Mouse (Mus musculus): ENCODE measurements around the gene Erbin.

Erbin gene

DNA sequence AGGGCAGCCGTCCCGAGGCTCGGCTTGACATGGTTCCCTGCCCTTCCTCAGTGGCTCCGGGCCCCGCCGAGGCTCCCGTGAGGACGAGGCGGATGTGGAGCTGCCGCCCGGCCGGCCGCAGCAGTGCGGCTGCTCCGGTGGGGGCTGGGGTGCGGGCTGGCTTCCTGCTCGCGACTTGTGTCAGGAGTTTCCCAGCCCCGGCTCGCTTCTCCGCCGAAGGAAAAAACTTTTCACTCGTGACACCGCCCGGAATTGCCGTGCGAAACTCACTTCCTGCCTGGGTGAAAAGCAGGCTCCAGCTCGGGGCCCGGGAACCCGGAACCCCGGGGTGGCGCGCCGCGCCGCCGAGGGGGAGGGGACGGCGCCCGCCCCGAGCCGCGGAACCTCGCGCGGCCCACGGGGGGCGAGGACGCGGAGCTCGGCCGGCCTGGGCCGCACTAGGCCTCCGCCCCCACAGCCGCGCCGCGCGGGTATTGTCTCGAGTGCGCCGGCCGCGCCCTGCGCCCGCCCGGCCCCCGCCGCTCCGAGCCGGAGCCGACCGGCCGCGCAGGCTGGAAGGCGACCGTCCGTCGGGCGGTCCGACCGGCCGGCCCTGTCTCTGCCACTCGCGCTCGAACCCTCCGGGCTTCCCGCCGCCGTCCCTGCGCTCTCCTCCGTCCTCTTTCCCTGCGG, at the start of gene Erbin:
Gene Erbin, minus strand, starts transcription at position 254 of the 672 bp plus-strand sequence.
- DNase-seq (ENCODE audit: low read depth) = peak; percentile 90

DNA sequence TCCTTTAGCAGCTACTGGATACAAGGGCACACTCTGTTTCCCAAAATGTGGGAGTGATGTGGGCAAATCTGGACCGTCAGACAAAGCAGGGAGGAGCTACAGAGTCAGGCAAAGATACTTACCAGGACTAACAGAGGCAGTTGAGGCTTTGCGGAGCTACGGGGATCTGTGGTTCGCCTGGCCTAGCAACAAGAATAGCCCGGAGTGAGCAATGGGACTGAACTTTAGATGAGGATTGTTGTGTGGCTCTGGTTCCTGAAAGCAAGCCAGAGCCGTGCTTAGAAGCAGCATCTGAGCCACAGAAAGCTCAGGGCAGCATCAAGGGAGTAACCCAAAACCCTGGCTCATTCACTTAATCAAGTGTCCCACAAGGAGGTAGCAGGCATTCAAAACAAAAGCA, 49.6 kb upstream of the Erbin start:
- no peak for DNase-seq (ENCODE audit: low read depth)

DNA sequence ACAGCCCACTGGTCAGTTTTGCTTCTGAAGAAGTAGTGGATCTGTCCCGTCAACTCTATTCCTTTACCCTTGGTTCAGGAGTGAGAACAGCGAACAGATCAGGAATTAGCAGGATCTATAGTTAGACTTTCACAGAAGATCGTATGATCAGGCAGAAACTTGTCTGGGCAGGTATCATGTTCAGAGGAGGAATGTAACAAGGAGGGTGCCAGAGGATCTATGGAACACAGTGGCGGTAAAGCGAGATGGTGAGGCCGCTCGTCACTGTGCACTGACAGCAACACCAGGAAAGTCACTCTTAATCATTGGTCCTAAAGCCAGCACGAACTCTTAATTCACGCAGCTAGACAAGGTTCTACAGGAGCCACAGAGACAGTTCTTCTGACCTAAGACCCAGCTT, 47.7 kb upstream of the Erbin start:
- DNase-seq (ENCODE audit: low read depth) = no peak

DNA sequence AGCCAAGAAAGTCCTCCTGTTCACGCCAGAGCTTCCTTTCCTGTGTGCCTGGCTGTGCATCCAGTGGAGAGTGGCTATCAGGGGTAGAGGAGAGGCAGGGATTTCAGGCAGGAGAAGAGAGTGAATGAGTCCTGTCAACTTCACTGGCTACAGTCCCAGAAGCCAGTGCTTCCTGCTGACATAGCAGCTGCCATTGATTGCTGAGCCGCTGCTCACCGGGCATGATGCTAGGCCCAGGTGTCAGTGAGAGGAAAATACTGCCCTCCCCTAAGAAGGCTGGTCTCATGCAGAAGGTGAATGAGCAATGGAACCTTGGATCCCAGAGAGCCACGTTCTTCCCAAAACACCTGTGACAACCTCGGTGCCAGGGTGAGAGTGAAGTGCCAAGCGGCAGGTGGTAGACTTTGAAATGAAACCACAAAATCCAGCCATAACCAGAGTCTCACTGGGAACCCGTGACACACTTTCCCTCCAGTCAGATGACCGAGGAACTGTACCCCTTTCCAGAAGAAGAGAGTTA, 46.4 kb upstream of the Erbin start:
- DNase-seq (ENCODE audit: low read depth) = no peak

DNA sequence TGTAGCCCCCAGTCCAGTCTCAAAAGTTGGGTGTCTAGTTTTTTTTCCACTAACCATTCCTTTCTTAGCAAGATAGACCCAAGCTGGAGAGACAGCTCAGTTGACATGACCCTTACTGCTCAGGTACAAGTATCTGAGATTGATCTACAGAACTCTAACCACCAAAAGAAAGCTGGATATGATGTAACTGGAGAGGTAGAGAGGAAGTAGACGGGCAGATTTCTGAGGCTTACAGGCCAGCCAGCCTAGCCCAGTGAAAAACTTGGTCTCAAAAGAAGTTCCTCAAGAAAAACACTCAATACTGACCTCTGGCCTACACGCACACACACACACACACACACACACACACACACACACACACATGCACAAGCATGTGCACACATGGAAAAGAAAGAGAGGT, 44.9 kb upstream of the Erbin start:
- no peak for DNase-seq (ENCODE audit: low read depth)

DNA sequence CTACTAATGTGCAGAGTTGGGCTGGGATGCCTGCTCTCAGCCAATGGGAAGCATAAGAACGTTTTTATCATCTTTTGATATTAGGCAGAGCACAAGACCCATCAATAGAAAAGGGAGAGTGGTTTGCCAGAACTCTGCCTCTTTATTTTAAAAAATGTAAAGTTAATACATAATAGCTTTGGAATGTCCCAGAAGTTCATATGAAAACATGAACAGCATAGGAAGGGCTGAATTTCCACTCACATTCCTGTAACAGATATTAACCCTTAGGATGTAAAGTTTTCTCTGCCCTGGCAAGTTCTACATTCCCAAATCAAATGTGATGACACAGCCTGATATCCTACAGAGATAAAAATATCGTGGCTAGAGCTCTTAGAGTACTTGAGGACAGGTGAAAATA, 42.8 kb upstream of the Erbin start:
- no peak for DNase-seq (ENCODE audit: low read depth)

DNA sequence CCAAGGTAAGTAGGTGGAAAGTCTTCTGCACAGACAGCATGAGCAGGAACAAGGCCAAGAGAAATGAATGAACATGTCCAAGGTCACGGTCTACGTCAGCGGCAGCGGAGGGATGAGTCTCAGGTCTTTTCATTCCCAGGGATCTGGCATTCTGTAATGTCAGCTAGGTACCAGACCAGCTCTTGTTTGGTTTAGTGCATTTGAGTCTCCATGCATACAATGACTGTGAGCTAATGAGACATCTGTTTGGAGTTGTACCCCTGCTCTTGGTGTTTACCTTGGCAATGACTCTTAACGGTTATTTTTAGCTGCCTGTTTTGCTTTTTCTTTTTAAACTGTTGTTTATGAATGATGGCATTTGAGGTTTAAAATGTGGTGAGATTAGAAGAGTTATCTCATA, 39.5 kb upstream of the Erbin start:
- no peak for DNase-seq (ENCODE audit: low read depth)

DNA sequence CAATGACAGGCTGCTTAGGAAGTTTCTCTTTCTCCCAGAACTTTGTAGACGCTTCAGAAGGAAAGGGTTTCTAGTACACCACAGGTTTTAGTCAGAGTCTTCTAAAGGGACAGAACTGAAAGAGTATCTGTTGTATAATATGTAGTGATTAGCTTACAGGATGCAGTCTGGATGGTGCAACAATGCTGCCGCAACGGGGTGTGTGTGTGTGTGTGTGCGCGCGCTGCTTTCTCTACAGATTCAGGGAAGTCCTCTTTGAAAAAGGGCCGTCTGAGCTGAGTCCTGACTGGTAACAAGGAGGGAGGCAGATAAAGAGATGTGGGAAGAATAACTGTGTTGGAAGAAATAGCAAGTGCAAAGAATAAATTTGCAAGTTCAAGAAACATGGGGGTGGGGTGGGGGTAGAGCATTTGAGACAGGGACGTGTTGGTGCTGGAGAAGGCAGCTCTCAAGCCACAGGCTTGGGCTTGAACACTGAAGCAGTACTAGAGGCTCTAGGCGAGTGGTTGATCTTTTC, 38.4 kb upstream of the Erbin start:
- no peak for DNase-seq (ENCODE audit: low read depth)

DNA sequence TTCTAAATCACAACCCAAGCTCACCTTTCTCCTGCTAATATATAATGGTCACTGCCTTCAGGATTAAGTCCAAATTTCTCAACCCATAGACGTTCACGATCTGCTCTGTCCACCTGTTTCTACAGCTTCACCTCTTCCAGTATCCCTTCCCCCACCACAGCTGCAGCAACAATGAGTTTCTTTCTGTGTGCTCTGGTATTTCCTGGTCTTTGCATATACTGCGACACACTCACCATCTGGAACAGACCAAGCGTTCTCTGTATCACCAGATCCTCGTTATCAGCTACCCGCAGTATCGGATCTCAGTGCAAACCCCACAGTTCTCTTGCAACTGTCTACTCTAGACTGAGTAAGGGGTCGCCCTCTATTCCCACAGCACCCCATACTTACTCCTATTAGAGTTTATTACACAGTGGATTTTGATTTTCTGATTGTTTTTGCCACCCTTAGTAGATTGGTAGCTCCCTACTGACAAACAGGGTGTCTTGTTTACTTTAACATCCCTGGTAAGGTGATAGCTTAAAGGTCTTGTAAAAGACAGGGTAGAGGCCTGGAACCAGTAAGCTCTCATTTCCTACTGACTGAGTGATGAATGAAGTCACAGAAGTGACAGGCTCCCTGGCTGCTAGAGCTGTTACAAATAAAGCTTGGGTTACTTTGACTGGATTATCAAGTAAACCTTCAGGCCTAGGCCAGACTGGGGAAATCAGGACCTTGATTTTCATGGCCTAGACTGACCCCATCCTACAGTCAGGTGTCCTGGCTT, 37.0 kb upstream of the Erbin start:
- no peak for DNase-seq (ENCODE audit: low read depth)

DNA sequence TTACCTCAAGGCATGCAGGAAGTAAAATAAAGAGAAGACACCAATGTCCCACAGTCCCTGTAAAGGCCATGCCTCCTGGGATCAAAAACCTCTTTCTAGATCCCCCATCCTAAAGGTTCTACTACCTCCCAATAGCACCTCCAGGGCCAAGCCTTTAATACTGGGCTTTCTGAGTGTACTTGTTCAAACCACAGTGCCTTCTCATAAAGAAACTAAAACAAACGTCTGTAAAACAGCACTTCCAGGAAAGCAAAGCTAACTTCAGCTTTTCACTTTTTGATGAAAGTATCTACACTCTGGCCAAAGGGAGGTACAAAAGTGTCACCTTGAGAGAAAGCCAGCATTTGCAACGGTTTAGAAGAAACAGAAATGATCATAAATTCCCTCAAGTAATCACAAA, 35.3 kb upstream of the Erbin start:
- no peak for DNase-seq (ENCODE audit: low read depth)

DNA sequence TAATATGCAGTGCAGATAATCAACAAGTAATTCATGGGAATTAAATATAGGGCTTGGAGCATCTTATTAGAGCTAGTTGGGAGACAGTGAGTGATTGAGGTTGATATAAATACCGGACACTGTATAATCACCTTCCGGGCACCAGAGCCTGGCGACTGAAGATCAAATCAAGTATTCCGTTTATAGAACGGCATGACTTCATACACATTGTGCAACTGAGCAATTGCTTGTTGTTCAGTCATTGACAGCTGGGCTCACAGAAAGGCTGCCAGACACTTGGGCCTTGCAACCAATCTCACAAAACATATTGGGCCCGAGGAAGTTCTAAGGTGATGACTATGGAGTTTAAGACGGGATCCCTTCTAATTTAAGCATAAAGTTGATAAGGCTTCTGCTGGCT, 31.1 kb upstream of the Erbin start:
- no peak for DNase-seq (ENCODE audit: low read depth)

DNA sequence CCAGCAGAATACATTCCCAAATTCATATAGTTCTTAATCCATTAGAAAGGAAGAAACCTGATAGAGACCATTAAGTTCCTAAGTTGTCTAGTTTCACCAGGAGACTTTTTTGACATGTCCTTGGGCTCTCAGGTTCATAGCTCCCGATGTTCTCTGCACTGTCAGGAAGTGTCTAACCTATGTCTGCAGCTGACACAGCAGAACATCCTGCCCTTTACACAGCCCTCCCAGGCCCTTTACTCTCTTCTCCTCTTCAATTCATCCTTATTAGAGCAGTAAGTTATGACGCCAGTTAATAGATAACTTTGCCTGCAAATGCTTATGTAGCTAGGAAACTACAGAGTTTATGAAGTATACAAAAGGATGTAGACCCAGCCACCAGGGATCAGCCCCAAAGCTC, 20.5 kb upstream of the Erbin start:
- DNase-seq (ENCODE audit: low read depth) = no peak

DNA sequence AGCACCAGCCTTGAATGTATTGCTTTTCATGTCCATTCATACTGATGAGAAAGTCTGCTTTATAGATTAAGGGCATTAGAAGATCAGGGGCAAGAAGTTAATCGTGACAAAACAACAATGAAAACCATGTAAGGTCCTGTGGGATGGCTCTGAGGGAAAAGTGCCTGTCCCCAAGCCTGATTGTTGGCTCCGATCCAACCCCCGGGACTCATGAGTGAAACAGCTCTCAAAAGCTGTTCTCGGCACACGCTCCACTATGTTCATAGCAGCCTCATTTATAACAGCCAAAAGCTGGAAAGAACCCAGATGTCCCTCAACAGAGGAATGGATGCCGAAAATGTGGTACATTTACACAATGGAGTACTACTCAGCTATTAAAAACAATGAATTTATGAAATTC, 4.3 kb upstream of the Erbin start:
- DNase-seq (ENCODE audit: low read depth) = no peak

DNA sequence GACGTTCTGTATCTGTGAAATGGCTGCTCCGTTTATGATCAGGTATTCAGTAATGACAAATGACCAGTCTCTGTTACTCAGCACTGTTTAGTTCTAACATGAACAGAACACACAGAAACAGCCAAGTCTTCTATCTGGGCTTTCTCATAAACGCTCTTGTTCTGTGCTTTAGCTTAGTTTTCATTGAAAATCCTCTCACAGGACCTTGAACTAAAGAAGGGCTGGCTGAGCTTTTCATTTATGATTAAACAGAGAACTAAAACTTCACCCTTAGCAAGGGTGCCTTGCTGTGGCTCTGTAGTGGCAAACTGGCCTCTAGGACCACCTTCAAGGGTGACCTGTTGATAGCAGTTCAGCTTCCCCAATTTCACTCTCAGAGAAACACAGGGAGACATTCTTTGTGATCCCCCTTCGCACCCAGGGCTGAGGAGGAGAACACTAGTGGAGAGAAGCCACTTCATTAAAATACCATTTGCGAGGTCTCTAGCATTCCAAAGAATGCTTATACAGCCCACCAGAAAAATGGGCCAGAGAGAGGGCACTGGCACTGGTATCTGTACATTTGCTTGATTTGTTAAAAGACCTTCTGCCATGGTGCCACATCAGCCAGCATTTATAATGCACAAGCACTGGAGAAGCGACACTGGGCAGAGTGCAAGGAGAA, 3.2 kb upstream of the Erbin start:
- no peak for DNase-seq (ENCODE audit: low read depth)

DNA sequence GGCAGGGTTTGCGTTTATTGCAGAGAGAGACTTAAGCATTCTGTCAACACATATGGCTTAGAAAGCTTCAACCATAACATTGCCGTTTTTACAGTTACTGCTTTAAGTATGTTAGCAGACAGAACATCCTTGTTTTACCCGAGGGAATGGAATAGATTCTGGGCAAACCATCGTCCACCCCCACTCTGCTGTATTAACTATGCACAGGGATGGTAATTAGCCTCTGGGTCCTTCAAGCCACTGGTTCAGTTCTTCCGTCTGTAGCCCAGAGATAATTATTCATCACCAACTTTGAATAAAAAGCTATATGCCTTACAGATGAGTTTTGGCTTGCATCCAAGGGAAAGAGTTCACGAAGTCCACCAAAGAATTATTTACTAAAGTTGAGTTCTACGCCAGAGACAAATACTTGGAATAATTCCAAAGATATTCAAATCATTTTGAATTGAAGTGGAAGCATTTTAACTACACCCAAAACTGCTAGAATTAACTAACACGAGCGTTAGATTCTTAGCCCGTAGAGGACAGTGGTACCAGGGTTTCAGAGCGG, 1.6 kb upstream of the Erbin start:
- DNase-seq (ENCODE audit: low read depth) = no peak

DNA sequence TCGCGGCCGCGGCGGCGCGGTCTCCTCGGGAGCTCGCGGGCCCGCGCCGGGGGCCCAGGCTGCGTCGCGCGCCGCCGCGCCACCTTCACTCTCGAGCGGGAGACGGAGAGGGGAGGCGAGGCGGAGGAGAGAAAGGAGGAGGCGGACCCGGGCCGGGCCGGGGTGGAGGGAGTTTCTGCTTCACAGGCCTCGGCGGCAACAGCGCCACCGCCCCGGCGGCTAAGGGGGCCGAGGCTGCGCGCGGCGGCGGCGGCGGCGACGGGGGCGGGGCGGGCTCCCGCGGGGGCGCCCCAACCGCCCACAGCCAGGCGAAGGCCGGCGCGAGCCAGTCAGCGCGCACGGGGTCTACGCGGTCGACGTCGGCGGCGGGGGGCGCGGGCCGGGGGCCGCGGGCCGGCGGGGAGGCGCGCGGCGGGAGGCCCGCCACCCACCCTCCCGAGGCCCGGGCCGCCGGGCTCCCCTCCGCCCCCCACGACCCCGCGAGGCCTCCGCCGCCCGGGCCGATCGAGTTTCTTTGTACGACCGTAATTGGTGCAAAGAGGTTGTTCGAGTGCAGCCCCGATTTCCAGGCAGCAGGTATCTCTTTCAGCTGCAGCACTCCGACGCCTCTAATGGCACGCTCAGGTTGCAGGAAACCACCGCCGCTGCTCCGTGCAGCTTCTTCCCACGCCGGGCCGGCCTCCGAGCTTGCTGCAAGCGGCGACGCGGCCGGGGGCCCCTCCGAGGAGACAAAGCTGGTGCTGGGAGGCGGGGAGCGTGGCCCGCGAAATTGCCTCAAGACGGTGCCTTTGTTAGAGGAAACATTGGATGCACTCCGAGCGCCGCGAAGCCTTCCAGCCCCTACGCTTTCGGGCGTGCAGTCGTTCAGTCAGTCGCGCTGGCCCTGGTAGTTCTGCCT, 868 bp upstream of the Erbin start:
- peak; percentile 86 for DNase-seq (ENCODE audit: low read depth)

DNA sequence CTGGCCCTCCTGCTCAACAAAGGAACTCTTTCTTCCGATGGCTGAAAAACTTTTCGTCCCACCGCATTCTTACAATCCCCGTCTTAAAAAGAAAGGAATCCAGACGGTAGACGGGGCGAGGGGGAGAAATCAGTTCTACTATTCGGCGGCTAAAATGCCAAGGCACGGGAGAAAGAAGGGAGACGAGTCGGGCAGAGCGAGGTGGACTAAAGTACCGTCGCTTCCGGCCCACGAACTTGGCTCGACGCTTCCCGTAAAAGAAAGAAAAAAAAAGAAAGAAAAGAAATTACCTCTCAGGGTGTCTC, 406 bp downstream of the Erbin start:
- no peak for DNase-seq (ENCODE audit: low read depth)

DNA sequence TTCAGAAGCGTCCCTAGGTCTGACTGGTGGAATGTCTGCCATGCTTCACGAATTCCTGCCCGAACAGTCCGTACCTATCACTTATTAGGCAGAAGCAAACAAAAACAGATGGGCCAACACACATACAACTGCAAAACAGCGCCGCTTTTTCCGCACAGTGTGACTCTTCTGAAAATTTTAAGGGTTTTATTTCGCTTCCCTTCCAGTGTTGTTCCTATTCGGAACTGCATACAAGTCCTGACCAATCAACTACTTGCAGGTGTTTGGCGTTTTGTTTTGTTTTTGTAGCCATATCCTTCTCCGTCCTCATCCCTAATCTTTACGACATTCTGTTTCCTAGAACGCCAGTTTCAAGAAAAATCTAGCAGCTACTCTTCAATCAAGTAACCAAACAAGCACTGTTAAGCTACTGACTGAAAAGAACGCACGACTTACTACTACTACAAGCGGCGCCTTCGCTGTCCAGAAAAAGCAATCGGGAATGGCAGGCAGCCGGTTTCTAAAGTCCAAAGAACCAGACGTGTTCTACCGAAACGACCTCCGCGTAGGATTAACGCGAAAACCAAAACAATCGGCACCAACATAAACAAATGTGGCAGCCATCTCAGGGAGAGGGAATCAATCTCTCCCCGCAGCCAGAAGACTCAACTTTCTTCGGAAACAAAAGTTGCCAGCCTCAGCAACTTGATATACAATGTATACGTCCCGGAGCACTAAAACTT, 919 bp downstream of the Erbin start:
- peak; percentile 63 for DNase-seq (ENCODE audit: low read depth)

DNA sequence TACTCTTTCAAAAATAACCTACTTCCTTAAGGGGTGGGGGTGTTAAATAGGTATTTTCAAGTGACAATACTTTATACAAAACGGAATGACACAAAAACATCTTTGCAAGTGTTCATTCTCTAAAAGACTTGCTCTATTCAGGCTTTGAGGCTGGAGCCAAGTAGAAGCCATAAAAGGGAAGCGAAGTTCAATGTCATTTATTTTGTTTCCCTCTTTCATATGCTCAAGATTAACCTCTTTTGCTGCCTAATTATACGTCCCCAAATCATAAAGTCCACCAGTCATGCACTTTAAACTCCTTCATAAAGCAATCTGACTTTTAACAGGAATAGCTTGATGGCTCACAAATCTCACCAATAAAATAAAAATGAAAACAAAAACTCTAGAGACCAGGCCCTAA, 1.9 kb downstream of the Erbin start:
- DNase-seq (ENCODE audit: low read depth) = no peak

DNA sequence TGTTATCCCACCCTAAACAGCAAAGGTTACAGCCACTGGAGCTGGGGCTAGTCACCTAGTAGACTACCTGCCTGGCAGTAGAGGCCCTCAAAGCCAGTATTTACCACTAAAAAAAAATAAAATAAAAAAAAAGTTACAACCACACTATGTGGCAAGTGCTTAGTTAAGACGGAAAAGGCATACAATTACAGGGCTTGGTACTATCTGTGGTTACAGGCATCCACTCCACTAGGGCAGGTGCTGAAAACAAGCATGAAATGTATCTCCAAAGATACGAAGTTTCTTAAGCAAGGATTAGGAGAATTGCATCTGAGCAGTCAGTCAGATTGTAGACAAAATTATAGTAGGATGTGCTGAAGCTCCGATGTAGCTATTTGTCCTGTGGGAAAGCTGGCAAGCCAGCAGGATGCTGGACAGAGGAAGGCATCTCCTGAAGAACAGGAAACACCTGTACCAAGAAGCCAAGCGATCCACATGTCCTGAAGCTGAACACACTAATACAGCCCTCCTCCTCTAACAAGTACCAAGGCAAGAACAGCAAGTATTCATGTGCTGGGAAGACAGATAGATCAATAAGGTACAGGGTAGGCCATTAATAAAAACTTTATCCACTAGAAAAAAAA, 6.1 kb downstream of the Erbin start:
- DNase-seq (ENCODE audit: low read depth) = no peak

DNA sequence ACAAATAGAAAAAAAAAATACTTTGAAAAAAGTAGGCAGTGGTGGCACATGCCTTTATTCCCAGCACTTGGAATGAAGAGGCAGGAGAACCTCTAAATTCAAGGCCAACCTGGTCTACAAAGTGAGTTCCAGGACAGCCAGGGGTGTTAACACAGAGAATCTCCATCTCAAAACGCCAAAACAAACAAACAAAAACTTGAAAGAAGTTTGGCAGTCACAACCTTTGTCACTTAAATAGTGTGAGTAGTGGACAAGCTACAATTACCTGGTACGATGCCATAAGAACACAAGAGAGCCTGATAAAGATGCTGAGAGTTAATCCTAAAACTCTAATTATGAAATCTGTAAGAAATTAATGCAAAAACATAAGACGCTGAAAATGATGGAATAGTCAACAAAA, 8.0 kb downstream of the Erbin start:
- no peak for DNase-seq (ENCODE audit: low read depth)
